Mouse (Mus musculus) ES-E14 (cell line): Measurements from ENCODE around the gene Cep63.

Source experiments
- CHD2 ChIP-seq: IDR thresholded peaks from 2 replicates; pipeline ENCODE4 v1.6.1; 2014; ENCODE audit warnings: mild to moderate bottlenecking, low read depth, low read length, inconsistent platforms
- HCFC1 ChIP-seq: IDR thresholded peaks from 2 replicates; pipeline ENCODE4 v1.6.1; 2012; ENCODE audit warnings: low read length, inconsistent platforms, borderline replicate concordance; ENCODE audit not compliant: insufficient read depth
- MAFK ChIP-seq: IDR thresholded peaks from 2 replicates; pipeline ENCODE4 v1.6.1; 2014; ENCODE audit warnings: mild to moderate bottlenecking, low read depth, low read length, inconsistent platforms; ENCODE audit not compliant: insufficient read depth
- ZC3H11A ChIP-seq: IDR thresholded peaks from 2 replicates; pipeline ENCODE4 v1.6.1; 2012; ENCODE audit warnings: low read depth, mild to moderate bottlenecking, inconsistent platforms, low read length, borderline replicate concordance
- ZNF384 ChIP-seq: IDR thresholded peaks from 2 replicates; pipeline ENCODE4 v1.6.1; 2012; ENCODE audit warnings: low read depth, low read length, inconsistent platforms

- no peak for TF ChIP-seq ZNF384
- TF ChIP-seq MAFK = no peak
- TF ChIP-seq CHD2 = no peak
- TF ChIP-seq HCFC1 = no peak
- no peak for TF ChIP-seq ZC3H11A
These were observed 44.3 kb downstream of the Cep63 start for GRCm38 (mm10) chr9:102581921-102582469.
